Mouse (Mus musculus) lung, postnatal 4 days (tissue): Measurements from ENCODE around the gene Srarp.

Experiments used
- DNase-seq, 2 experiments: peaks; one replicate each; pipeline ENCODE4 v3.0.0; 2021

Gene Srarp

GRCm38 (mm10) chr4:141387093-141387784 lies 48.7 kb downstream of the Srarp start:
- peak; percentile 64 to 82 for DNase-seq

DNA sequence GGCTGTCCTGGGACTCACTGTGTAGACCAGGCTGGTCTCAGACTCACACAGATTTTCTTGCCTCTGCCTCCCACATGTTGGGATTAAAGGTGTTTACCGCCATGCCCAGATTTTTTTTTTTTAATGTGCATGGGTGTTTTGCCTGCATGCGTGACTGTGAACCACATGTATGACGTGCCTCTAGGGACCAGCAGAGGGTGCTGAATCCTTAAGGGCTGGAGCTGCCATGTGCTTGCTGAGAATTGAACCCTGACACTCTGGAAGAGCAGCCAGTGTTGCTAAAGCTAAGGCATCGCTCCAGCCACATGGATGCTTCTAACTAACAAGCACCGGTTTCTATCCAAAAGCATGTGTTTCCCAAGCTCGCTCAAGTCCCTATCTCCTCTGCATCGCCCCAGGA lies 49.8 kb downstream of the Srarp start:
- DNase-seq = no peak

GRCm38 (mm10) chr4:141385275-141385674 lies 50.6 kb downstream of the Srarp start:
- DNase-seq = peak in 1 of 2 experiments; percentile 59
